Mouse (Mus musculus) intestine, postnatal 0 days (tissue): Measurements from ENCODE around the gene Hmgb1. TPM values are rescaled to one million over a fixed set of nuclear protein-coding genes. Genes with fewer than 3 reads are reported as not detected.

Experiments used
- ATAC-seq: fragments of 200-750 bp; cut with Nextera tagmentation; 2 replicates; pipeline ENCODE4 v1.8.0; 2017; ENCODE audit warnings: mild to moderate bottlenecking, moderate TSS enrichment, moderate library complexity
- H3K27ac ChIP-seq: fragments of 300-500 bp; sonication (generic); 2 replicates; pipeline ENCODE4 v1.5.1; 2014; ENCODE audit warnings: mild to moderate bottlenecking, low read depth, low read length, moderate library complexity
- H3K27me3 ChIP-seq: fragments of 300-500 bp; sonication (generic); replicated peaks from 2 replicates; pipeline ENCODE4 v1.6.1; 2014; ENCODE audit warnings: low read length, mixed read lengths; ENCODE audit not compliant: control insufficient read depth, insufficient read depth
- H3K36me3 ChIP-seq: fragments of 300-500 bp; sonication (generic); 2 replicates; pipeline ENCODE4 v1.6.1; 2014; ENCODE audit warnings: mild to moderate bottlenecking, moderate library complexity; ENCODE audit not compliant: control insufficient read depth, insufficient read depth
- H3K4me1 ChIP-seq: fragments of 300-500 bp; sonication (generic); replicated peaks from 2 replicates; pipeline ENCODE4 v1.6.1; 2014; ENCODE audit warnings: antibody characterized with exemption, low read length, mixed read lengths; ENCODE audit not compliant: control insufficient read depth, insufficient read depth
- H3K4me2 ChIP-seq: fragments of 300-500 bp; sonication (generic); replicated peaks from 2 replicates; pipeline ENCODE4 v1.6.1; 2014; ENCODE audit warnings: low read depth, mild to moderate bottlenecking, moderate library complexity
- H3K4me3 ChIP-seq: fragments of 300-500 bp; sonication (generic); 2 replicates; pipeline ENCODE4 v1.5.1; 2014; ENCODE audit warnings: low read depth, low read length
- H3K9ac ChIP-seq: fragments of 300-500 bp; sonication (generic); 2 replicates; pipeline ENCODE4 v1.6.1; 2014; ENCODE audit warnings: mild to moderate bottlenecking, low read depth, low read length
- H3K9me3 ChIP-seq: fragments of 300-500 bp; sonication (generic); 2 replicates; pipeline ENCODE4 v1.6.1; 2016; ENCODE audit warnings: mixed run types; ENCODE audit not compliant: control insufficient read depth
- CTCF ChIP-seq: sonication (generic); IDR thresholded peaks from 2 replicates; pipeline ENCODE4 v1.5.1; 2016; ENCODE audit warnings: low read depth, mild to moderate bottlenecking, control low read depth, antibody characterized with exemption, moderate library complexity
- whole genome bisulfite sequencing: fragments of 180-500 bp; shearing (Covaris S2); extraction: QIAGEN DNeasy Blood & Tissue Kit; methylation state at CpG from one replicate; pipeline ENCODE4 v1.1.7; 2014; 5-methylcytosine and 5-hydroxymethylcytosine counted together
- polyA plus RNA-seq: library from polyadenylated mRNA; unstranded; fragments of >200 nt; fragmentation: Nextera tagmentation; extraction: Ambion mirVana; gene quantifications from 2 replicates; pipeline ENCODE4 v1.2.1, GENCODE M21; 2015

Gene Hmgb1
- polyA plus RNA-seq, 1 experiment from 2014 or later, result 516 TPM

GRCm38 (mm10) chr5:149119341-149119881, 64.9 kb downstream of the Hmgb1 start:
- no peak for TF ChIP-seq CTCF
- no peak overlapping the region for H3K27ac ChIP-seq
- WGBS, result 82% methylated on average over 16 of the region's 16 CpGs

GRCm38 (mm10) chr5:149117815-149118547, 66.3 kb downstream of the Hmgb1 start:
- Histone ChIP-seq H3K4me2 (no peak overlapping the region), H3K4me3 (no peak overlapping the region), H3K27ac (no peak overlapping the region), H3K4me1 (no peaks in the 10 kb centered on the region), H3K9me3 (no peaks in the 10 kb centered on the region), H3K36me3 (no peaks in the 10 kb centered on the region), H3K27me3 (no peaks in the 10 kb centered on the region), H3K9ac (no peak overlapping the region)
- 52% methylated on average over 7 of the region's 7 CpGs for WGBS
- no peak for TF ChIP-seq CTCF
- no peak for ATAC-seq

More at GRCm38 (mm10) chr5:149119341-149119881, 64.9 kb downstream of the Hmgb1 start:
- ATAC-seq, result no peak
- Histone ChIP-seq H3K4me1 (no peaks in the 10 kb centered on the region), H3K9ac (no peak overlapping the region), H3K4me3 (no peak overlapping the region), H3K36me3 (no peaks in the 10 kb centered on the region), H3K27me3 (no peaks in the 10 kb centered on the region), H3K9me3 (no peaks in the 10 kb centered on the region), H3K4me2 (no peak overlapping the region)

GRCm38 (mm10) chr5:149114587-149114986, 69.7 kb downstream of the Hmgb1 start:
- Histone ChIP-seq H3K27me3 (no peaks in the 10 kb centered on the region), H3K27ac (no peak overlapping the region), H3K4me2 (no peak overlapping the region), H3K9ac (no peak overlapping the region), H3K4me3 (no peak overlapping the region), H3K36me3 (no peaks in the 10 kb centered on the region), H3K9me3 (no peaks in the 10 kb centered on the region), H3K4me1 (no peaks in the 10 kb centered on the region)
- TF ChIP-seq CTCF, result no peak
- 80% methylated on average over 9 of the region's 9 CpGs for WGBS
- no peak for ATAC-seq

- 80% methylated on average over 7 of the region's 7 CpGs for WGBS
- no peaks in the 10 kb centered on the region for H3K9me3 ChIP-seq
These were observed 70.3 kb downstream of the Hmgb1 start for GRCm38 (mm10) chr5:149114034-149114433.

GRCm38 (mm10) chr5:149113439-149113838, 70.8 kb downstream of the Hmgb1 start:
- Histone ChIP-seq H3K9ac (no peak overlapping the region), H3K27me3 (no peaks in the 10 kb centered on the region), H3K9me3 (no peaks in the 10 kb centered on the region), H3K36me3 (no peaks in the 10 kb centered on the region), H3K4me1 (no peaks in the 10 kb centered on the region), H3K4me2 (no peak overlapping the region), H3K27ac (no peak overlapping the region), H3K4me3 (no peak overlapping the region)
- no peak for ATAC-seq
- no peak for TF ChIP-seq CTCF
- WGBS, result 67% methylated on average over 7 of the region's 7 CpGs

More at GRCm38 (mm10) chr5:149114034-149114433, 70.3 kb downstream of the Hmgb1 start:
- H3K27me3 ChIP-seq, result no peaks in the 10 kb centered on the region
- no peaks in the 10 kb centered on the region for H3K36me3 ChIP-seq
- H3K9ac ChIP-seq, result no peak overlapping the region
- no peak overlapping the region for H3K27ac ChIP-seq
- H3K4me3 ChIP-seq, result no peak overlapping the region
- no peak overlapping the region for H3K4me2 ChIP-seq
- H3K4me1 ChIP-seq, result no peaks in the 10 kb centered on the region
- no peak for TF ChIP-seq CTCF
- no peak for ATAC-seq

GRCm38 (mm10) chr5:149112559-149112958, 71.7 kb downstream of the Hmgb1 start:
- WGBS, result 82% methylated on average over 5 of the region's 5 CpGs
- ATAC-seq, result no peak

More at GRCm38 (mm10) chr5:149112559-149112958, 71.7 kb downstream of the Hmgb1 start:
- no peak overlapping the region for H3K27ac ChIP-seq
- no peaks in the 10 kb centered on the region for H3K36me3 ChIP-seq
- no peak overlapping the region for H3K9ac ChIP-seq
- no peaks in the 10 kb centered on the region for H3K27me3 ChIP-seq
- H3K4me1 ChIP-seq, result no peaks in the 10 kb centered on the region
- no peaks in the 10 kb centered on the region for H3K9me3 ChIP-seq
- H3K4me3 ChIP-seq, result no peak overlapping the region
- TF ChIP-seq CTCF, result no peak
- no peak overlapping the region for H3K4me2 ChIP-seq
